Mouse (Mus musculus): ENCODE measurements around the gene Pfkl.
"Not testable (repeated sequence)": the region's sequence is repeated elsewhere in the genome, so short reads cannot be mapped to it uniquely, and the experiment has no call there.

DNA sequence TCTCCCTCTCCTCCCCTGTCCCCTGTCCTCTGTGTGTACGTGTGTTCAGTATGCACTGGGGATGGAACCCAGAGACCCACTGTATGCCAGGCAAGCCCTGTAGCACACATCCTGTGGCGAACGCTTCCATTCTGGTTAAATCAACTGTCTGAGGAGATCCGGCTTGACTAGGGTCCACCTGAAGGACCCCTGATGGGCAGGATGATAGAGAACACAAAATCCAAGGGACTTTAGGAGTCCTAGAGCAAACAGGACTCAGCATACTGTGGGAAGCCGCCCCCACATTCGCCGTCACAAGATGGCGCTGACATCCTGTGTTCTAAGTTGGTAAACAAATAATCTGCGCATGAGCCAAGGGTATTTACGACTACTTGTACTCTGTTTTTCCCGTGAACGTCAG, 59.4 kb downstream of the Pfkl start:
- TF ChIP-seq EP300 (IDR thresholded peaks at IDR 0.05; ENCODE audit: low read depth in 1 of 2, low read length in 2 of 2); CTCF (IDR thresholded peaks at IDR 0.05 in 2 of 3, conservative IDR thresholded peaks at IDR 0.05 in 1 of 3; ENCODE audit: control insufficient read depth in 1 of 3, insufficient read depth in 1 of 3, low read depth in 2 of 3, low read length in 3 of 3, poor library complexity in 1 of 3, severe bottlenecking in 1 of 3); TBP (IDR thresholded peaks at IDR 0.05; ENCODE audit: low read depth, low read length); SMC3 (IDR thresholded peaks at IDR 0.05; ENCODE audit: low read depth, low read length); ZKSCAN1 (IDR thresholded peaks at IDR 0.05; ENCODE audit: low read depth, low read length); TAL1 (IDR thresholded peaks at IDR 0.05; ENCODE audit: low read length); CHD2 (IDR thresholded peaks at IDR 0.05; ENCODE audit: low read length); ETS1 (IDR thresholded peaks at IDR 0.05; ENCODE audit: low read depth, low read length); MYB (IDR thresholded peaks at IDR 0.05; ENCODE audit: low read depth, low read length); USF2 (IDR thresholded peaks at IDR 0.05; ENCODE audit: borderline replicate concordance in 1 of 2, insufficient read depth in 1 of 2, low read depth in 1 of 2, low read length in 2 of 2): not testable (repeated sequence)
- 0 out of 4 replicates have a peak, but pooled peaks of 1 of the 2 experiments have one; percentile 24 for TF ChIP-seq POLR2A (IDR thresholded peaks at IDR 0.05; ENCODE audit: control insufficient read depth in 1 of 2, insufficient read depth in 1 of 2, low read depth in 1 of 2, low read length in 2 of 2, poor library complexity in 1 of 2)

All from MEL (cell line).